Mouse (Mus musculus): ENCODE results near the gene Pole2. TPM values are rescaled to one million over a fixed set of nuclear protein-coding genes. Genes with fewer than 3 reads are reported as not detected.

Pole2 gene
- 9.6 TPM for polyA plus RNA-seq (2017; shearing (Covaris generic))

DNA sequence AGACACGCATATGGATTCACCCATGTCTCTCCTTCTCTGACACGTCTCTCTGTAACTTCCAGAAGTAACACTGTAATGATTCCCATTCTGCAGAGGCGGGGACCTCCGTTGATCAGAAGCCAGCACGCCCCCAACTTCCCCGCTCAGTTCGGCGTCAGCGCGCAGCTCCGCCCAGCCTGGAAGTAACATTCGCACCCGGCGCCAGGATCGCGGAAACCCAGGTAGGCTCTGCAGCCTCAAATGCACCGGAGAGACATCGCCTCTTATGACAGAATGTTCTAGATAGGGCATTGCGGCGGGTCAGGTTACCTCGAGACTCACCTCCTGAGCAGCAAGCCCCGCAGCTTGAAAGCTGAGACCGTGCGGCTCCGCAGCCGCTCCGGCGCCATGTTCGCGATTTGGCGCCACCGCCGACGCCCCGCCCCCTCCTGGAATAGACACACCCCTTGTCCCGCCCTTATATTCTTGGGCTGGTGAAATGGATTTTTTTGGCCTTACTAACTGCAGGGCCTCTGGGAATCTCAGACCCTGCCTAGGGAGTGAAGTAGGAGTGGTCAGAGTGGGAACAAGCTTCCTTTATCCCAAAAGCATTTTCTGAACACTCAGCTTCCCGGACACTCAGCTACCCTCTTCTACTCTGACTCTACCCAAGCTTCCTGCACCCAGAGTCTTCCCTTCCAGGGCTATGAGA lies at the start of gene Pole2:
Pole2 (minus strand) TSS at position 420 of the 691 bp plus-strand sequence.

DNA sequence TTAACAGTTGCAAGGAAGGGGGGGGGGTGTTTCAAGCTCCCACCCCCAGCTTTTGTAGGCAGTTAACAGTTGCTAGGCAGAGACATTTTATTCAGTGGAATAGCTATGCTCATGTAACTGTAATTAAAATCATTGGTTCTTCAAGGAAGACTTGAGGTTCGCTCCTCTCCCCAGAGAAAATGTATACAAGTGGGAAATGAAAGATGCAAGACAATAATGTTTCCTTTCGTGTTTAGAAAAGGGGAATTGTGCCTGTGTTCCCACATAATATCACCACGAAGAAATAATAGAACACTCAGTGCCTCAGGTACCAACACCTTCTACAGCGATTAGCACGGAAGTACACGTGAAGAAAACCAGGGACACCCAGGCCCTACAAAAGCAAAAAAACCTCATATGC lies 12.9 kb upstream of the Pole2 start, which contains the start of gene Klhdc1:
Klhdc1 (plus strand) TSS at position 301 of the 400 bp plus-strand sequence.

DNA sequence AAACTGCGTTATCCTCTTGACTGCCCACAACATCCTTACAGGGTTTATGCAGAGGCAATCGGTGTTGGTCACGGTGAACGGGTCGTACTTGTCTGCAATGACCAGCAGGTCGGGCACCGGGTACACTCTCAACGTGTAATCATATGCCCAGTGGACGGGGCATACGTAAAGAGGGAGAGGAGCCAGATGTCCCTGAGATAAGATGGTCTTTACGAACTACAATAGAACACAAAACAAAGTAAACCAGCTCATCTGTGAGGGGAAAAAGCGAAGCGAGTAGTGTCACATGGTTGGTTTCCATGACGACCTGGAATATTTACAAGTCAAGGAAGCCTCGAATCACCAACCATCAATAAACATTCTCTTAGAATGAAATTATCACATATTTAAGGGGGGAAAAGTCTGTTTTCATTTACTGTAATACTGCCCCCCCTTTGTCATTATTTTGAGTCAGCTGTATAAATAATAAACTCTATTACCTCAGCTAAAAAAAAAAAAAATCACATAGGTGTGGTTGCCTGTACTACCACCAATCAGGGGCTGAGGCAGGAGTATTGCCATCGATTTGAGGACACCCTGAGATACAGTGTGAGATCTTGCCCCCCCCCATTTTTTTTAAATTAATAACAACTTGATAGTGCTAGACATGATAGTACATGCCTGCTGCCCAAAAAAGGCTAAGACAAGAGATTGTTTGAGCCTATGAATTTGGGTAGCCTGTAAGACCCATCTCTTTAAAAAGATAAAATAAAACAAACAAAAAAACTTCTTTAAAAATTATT lies 23.8 kb downstream of the Pole2 start, which contains the start of gene Gm49384:
Gm49384 (minus strand) TSS at position 216 of the 782 bp plus-strand sequence.

DNA sequence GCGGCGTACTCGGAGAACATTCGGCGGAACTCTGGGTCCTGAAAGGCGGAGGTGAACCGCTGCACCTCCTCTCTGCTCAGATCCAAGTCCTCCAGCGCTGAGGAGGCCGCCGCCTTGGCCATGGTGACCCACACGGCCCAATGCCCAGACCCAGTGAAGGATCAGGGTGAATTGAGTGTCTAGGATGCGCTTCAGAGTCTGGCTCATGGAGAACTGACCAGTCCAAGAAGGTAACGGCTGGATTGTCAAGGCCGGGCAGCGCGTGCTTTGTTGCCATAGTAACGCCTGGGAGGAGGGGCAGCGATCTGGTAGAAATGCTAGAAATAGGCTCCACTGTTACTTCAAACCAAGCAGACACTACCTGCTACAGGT lies 29.8 kb downstream of the Pole2 start, which contains the start of gene Dnaaf2:
Dnaaf2 (minus strand) TSS at position 266 of the 372 bp plus-strand sequence.

DNA sequence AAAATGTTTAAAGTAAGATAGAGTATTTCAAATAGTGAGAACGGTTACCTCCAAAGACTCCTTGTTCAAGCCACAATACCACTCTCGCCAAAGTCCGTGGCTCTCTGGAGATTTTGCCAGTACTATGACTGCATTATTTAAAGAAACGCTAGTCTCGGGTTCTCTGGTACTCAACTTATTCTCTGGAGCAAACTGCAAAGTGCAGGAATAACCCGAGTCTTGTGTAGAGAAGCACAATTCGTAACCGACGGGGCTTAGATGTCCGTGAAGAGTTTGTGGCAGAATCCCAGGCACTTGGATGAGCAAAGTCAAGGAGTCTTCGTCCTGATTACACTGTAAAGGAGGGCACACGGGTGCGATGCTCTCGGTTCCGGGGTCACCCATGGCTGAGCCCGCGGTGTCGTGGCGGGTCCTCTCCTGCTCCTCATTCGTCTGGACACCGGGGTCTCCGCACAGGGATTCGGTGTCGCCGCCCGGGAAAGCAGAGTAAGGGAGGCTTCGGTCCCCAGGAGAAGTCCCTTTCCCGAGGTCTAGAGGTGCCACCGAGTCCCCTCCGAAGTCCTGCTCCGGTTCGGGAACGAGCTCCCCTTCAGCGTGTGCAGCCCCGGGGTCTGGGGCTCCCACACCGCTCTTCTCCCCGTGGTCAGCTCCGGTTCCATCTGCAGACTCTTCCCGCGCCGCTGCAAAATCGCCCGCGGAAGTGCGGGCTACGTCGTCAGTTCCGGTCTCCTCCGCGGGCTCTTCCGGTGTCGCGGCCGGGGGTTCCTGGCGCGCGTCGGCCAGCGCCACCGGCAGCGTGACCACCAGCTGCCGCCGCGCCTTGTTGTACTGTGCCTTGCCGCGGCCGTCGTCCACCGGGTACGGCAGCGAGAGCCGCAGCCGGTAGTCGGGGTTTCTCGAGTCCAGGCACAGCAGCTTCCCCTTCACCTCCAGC lies 31.3 kb downstream of the Pole2 start, which contains the start of gene Gm49383:
Gm49383 (minus strand) TSS at position 661 of the 934 bp plus-strand sequence.

DNA sequence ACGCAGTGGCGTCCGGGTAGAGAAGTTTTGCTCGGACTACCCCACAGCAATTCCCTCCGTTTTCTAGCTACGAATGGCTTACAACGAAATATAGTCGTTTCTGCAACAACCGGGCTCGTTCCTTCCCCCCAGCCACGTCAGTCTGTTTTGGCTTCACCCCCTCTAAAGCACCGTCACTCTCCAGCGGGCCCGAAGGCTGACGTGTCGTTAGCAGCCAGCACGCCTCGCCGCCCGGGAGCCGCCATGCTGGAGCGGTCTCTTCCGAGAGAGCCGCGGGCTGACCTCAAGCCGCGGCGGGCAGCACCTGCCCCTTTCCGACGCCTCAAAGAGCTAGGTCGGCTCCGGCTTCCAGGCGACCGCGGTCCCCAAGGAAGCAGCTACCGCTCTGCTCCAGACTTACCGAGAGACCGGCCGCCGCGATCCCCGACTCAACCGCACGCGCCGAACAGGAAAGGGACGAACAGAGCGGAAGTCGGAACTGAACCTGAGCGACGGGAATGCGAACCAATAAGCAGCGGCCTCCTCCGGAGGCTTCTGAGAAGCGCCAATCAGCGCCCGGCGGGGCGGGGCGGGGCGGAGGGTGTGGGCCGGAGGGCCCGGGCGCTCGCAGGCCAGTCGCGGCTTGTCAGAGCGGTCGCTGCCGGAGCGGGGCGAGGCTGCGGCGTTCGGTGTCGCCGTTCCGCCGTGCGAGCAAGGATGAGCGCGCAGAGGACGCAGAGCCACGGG lies 44.2 kb downstream of the Pole2 start, which contains the start of the genes Rpl36al and Mgat2:
Rpl36al (minus strand) TSS at position 501 of the 726 bp plus-strand sequence.
Mgat2 (plus strand) TSS at position 575 of the 726 bp plus-strand sequence.

DNA sequence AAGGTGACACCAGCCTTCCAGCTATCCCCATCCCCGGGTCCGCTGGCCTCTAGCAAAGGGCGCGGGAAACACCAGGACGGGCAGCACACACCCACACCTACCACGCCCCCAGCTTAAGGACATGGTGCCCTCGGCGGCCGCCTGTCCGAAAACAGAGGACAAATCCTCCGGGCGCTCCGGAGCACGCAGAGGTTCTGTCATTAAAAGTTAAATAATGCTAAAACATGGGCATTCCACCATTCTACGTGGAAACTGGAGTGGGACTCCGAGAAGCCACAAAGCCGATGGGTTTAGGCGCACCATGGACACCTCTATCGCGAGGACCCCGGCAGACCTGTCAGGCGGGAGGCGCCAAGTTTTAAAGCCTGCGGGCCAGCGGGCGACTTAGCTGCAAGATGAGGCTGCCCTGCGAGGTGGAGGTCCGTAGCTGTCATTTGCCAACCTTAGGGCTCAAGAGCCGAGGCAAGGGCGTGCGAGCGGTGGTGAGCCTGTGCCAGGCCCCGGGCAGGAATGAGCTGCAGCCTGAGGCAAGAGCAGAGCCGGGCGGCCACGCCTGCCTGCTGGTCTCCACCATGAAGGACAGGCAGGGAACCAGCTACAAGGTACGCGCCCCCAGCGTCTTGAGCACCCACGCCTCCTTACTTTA lies 59.4 kb downstream of the Pole2 start, which contains the start of gene Lrr1:
Lrr1 (plus strand) TSS at position 354 of the 646 bp plus-strand sequence.

DNA sequence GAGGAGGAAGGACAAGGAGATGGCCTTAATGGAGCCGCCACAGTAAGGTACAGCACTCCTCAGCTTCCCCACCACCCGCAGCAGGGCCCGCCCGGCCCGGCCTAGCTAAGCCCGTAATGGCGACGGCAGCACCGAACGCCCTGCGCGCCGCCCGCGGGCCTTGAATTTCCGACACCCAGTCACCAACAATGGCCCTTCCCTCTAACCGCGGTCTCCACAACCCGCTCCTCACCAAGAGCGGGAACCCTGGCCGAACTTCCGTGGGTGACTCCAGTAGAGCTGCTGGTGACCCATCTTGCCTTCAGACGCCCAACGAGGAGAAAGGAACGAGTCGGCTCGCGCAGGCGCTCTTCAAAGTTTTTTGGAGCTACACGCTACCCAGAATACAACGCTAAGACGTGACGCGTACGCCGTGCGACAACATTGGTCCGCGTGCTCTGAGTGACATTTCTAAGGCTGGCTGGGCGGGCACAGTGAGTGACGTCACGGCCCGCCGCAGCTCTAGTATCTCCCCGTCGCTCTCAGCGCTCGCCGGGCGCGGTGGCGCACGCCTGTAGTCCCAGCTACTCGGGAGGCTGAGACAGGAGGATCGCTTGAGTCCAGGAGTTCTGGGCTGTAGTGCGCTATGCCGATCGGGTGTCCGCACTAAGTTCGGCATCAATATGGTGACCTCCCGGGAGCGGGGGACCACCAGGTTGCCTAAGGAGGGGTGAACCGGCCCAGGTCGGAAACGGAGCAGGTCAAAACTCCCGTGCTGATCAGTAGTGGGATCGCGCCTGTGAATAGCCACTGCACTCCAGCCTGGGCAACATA lies 69.0 kb downstream of the Pole2 start, which contains the start of gene Rps29:
Rps29 (minus strand) TSS at position 422 of the 813 bp plus-strand sequence.

Other genes starting within 250 kb of the Pole2 start
- gene Rps29, start 69.0 kb downstream of the Pole2 start, polyA plus RNA-seq (2017; shearing (Covaris generic)) = 2,125 TPM
- 1.4 TPM for gene Lrr1, start 59.4 kb downstream of the Pole2 start, polyA plus RNA-seq (2017; shearing (Covaris generic))
- 474 TPM for gene Rpl36al, start 44.1 kb downstream of the Pole2 start, polyA plus RNA-seq (2017; shearing (Covaris generic))
- gene Mgat2, start 44.0 kb downstream of the Pole2 start, polyA plus RNA-seq (2017; shearing (Covaris generic)) = 15.9 TPM
- gene Gm49383, start 31.1 kb downstream of the Pole2 start, polyA plus RNA-seq (2017; shearing (Covaris generic)) = 15.0 TPM
- 7.4 TPM for gene Dnaaf2, start 29.8 kb downstream of the Pole2 start, polyA plus RNA-seq (2017; shearing (Covaris generic))
- gene Gm49384, start 23.9 kb downstream of the Pole2 start, polyA plus RNA-seq (2017; shearing (Covaris generic)) = 21.0 TPM
- gene Klhdc1, start 13.0 kb upstream of the Pole2 start, polyA plus RNA-seq (2017; shearing (Covaris generic)) = 20.1 TPM
- gene Klhdc2, start 68.5 kb upstream of the Pole2 start, polyA plus RNA-seq (2017; shearing (Covaris generic)) = 11.5 TPM
- 135 TPM for gene Nemf, start 129.0 kb upstream of the Pole2 start, polyA plus RNA-seq (2017; shearing (Covaris generic))
- 13.9 TPM for gene Arf6, start 144.0 kb upstream of the Pole2 start, polyA plus RNA-seq (2017; shearing (Covaris generic))
- gene Gm9887, start 144.3 kb upstream of the Pole2 start, polyA plus RNA-seq (2017; shearing (Covaris generic)) = not detected